Mouse (Mus musculus) ES-E14 (cell line): ENCODE results near the gene Wdr95.

ENCODE experiments used
- CHD2 ChIP-seq: IDR thresholded peaks from 2 replicates; pipeline ENCODE4 v1.6.1; 2014; ENCODE audit warnings: mild to moderate bottlenecking, low read depth, low read length, inconsistent platforms
- HCFC1 ChIP-seq: IDR thresholded peaks from 2 replicates; pipeline ENCODE4 v1.6.1; 2012; ENCODE audit warnings: low read length, inconsistent platforms, borderline replicate concordance; ENCODE audit not compliant: insufficient read depth
- ZC3H11A ChIP-seq: IDR thresholded peaks from 2 replicates; pipeline ENCODE4 v1.6.1; 2012; ENCODE audit warnings: low read depth, mild to moderate bottlenecking, inconsistent platforms, low read length, borderline replicate concordance
- ZNF384 ChIP-seq: IDR thresholded peaks from 2 replicates; pipeline ENCODE4 v1.6.1; 2012; ENCODE audit warnings: low read depth, low read length, inconsistent platforms

GRCm38 (mm10) chr5:149481920-149482319, 46.6 kb upstream of the Wdr95 start:
- TF ChIP-seq ZC3H11A (no peak), ZNF384 (no peak), CHD2 (no peak), HCFC1 (no peak)
